Mouse (Mus musculus): ENCODE data around the gene Ddo. TPM values are rescaled to one million over a fixed set of nuclear protein-coding genes. Genes with fewer than 3 reads are reported as not detected.

The Ddo gene
- total RNA-seq (2023), result not detected

GRCm38 (mm10) chr10:40629656-40630311 is at the start of gene Ddo:
Ddo (plus strand) TSS chr10:40630011.

GRCm38 (mm10) chr10:40683092-40683867 is 53.5 kb downstream of the Ddo start, which contains the start of gene Mettl24:
Mettl24 (plus strand) TSS chr10:40683282.

Other genes starting within 250 kb of the Ddo start
- gene Slc22a16, start 59.7 kb upstream of the Ddo start, total RNA-seq (2023), result not detected
- gene Mettl24, start 53.3 kb downstream of the Ddo start, total RNA-seq (2023), result not detected